Mouse (Mus musculus) brain, embryonic 14.5 days (tissue): Measurements from ENCODE around the gene Rgs12.

Experiments used
- CTCF ChIP-seq: fragments of 200-500 bp; IDR thresholded peaks from 2 replicates; pipeline ENCODE4 v1.5.1; 2012; ENCODE audit warnings: inconsistent platforms, mild to moderate bottlenecking, moderate library complexity, borderline replicate concordance; ENCODE audit not compliant: insufficient read depth, insufficient read length; ENCODE audit errors: extremely low read depth
- POLR2A ChIP-seq: fragments of 200-500 bp; IDR thresholded peaks from 2 replicates; pipeline ENCODE4 v1.6.1; 2012; ENCODE audit warnings: mild to moderate bottlenecking, inconsistent platforms, borderline replicate concordance; ENCODE audit not compliant: poor library complexity, insufficient read depth, insufficient read length, severe bottlenecking; ENCODE audit errors: extremely low read depth

- TF ChIP-seq POLR2A: no peak
- no peak for TF ChIP-seq CTCF
Measured at GRCm38 (mm10) chr5:34987396-34987795, 38.2 kb downstream of the Rgs12 start.
